Mouse (Mus musculus) olfactory bulb, adult 2 months (tissue): ENCODE data around the gene Shroom1.

Source experiments
- CTCF ChIP-seq: fragments of 200-500 bp; IDR thresholded peaks from 2 replicates; pipeline ENCODE4 v1.5.1; 2012; ENCODE audit warnings: low read depth, mild to moderate bottlenecking, low read length, moderate library complexity; ENCODE audit not compliant: insufficient read depth
- POLR2A ChIP-seq: fragments of 200-500 bp; IDR thresholded peaks from 2 replicates; pipeline ENCODE4 v1.6.1; 2012; ENCODE audit warnings: mild to moderate bottlenecking, low read depth, low read length, moderate library complexity; ENCODE audit not compliant: insufficient read depth

DNA sequence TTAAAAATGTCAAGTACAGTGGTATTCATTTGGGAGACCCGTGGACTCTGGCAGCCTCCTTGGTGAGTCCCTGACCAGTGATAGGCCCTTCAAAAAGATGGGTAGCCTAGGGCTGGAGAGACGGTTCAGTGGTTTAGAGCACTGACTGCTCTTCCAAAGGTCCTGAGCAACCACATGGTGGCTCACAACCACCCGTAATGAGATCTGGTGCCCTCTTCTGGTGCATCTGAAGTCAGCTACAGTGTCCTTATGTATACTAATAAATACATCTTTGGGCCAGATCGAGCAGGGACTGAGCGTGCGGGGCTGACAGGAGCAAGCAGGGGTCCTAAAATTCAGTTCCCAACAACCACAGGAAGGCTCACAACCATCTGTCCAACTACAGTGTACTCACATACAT, 13.1 kb upstream of the Shroom1 start:
- TF ChIP-seq CTCF, result no peak
- TF ChIP-seq POLR2A, result no peak
